Mouse (Mus musculus) stomach, postnatal 0 days (tissue): Measurements from ENCODE around the gene Sft2d2.

ENCODE experiments used
- CTCF ChIP-seq: IDR thresholded peaks from 2 replicates; pipeline ENCODE4 v1.5.1; 2016; ENCODE audit warnings: antibody characterized with exemption, low read depth, mild to moderate bottlenecking, moderate library complexity
- EP300 ChIP-seq: optimal IDR thresholded peaks from 2 replicates; pipeline ENCODE3; 2016; ENCODE audit warnings: antibody characterized with exemption

DNA sequence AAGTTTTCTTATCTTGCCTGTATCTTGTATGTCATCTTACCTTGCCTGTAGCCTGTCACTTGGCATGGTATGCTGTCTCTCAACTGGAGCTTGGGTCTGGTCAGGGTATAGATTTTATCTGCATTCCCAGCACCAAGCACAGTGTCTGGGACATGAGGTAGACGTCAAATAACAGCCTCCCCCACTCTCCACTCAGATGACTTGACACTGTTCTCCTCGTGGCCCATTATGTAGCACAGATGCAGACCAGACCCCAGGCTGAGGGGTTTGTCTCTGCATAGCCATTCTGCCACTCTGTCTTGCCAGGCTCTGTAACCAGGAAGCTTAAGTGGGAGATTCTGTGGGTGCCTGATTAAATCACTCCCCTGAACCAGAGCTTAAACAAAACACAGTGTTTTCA, 11.4 kb upstream of the Sft2d2 start:
- no peak for TF ChIP-seq CTCF
- no peak for TF ChIP-seq EP300
